Mouse (Mus musculus): ENCODE results near the gene Psme2.

The Psme2 gene

DNA sequence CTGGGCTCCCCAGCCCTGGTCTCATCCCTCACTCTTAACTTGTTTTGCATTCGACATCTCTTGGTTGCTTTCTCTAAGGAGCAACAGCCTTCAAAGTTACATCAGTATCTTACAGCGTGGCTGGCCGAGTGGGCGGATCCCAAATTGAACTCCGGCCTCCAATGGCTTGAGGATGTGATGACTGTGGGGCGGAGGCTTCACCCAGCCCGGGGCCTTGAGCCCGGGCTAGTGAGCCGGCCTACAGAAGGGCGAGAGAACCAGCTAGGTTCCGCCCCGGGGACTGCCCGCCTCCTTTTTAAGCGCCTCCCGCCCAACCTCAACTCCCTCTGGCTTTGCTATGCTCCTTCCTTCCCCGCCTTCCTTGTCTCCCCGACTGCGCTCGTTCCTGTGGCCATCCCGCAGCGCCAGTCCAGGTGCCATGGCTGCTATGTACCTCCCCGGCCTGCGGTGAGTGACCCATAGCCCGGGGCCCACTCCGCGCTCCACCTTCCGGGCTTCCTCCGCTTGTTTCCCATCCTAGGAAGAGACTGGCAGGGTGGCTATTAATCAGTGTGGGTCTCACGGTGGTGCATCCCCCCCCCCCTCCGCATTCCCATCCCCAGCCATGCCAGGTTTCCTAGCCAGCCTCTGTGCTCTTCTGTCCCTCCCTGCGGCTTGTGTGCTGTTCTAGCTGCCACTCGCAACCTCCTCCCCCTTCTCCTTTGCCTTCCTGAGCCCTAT, 50.7 kb downstream of the Psme2 start, which contains the start of gene Pck2:
TSS of gene Pck2 (plus strand) at position 200 of the 720 bp plus-strand sequence.
- ATAC-seq (ENCODE audit: insufficient number of reproducible peaks, low FRiP score, low TSS enrichment): peak; percentile 93

All from cerebellum, adult (tissue).